Mouse (Mus musculus): Measurements from ENCODE around the gene Tjp1. TPM values are rescaled to one million over a fixed set of nuclear protein-coding genes. Genes with fewer than 3 reads are reported as not detected.

Tjp1 gene
- polyA plus RNA-seq, 1 experiment from 2014 or later, result 13.4 TPM

DNA sequence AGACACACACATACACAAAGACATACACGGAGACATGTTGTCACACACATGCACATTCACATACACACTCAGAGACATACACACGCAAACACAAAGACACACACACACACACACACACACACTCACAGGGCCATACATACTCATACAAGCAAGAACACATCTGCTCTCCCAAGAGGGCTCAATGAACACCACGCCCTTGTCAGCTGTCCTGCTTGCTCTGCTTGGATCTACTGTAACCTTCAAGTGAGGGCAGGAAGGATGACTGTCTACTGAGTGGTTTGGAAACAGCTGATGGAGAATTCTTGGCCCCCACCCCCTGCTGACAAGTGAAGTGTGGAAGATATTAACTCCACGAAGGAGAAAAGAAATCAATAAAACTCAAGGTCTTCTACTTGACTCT is 64.1 kb downstream of the Tjp1 start:
- H3K9me3 ChIP-seq (ENCODE audit: control insufficient read depth, low read depth, low read length), result no peaks in the 10 kb centered on the region
- H3K36me3 ChIP-seq (ENCODE audit: control insufficient read depth, insufficient read depth, low read length), result no peaks in the 10 kb centered on the region
- no peak overlapping the region for H3K9ac ChIP-seq (replicated peaks; ENCODE audit: low read depth, low read length)
- no peak overlapping the region for H3K4me3 ChIP-seq (ENCODE audit: low read depth, low read length)
- 0 out of 2 replicates have a peak, but pooled peaks cover 2% of the 10 kb centered on the region for H3K4me1 ChIP-seq (ENCODE audit: control insufficient read depth, insufficient read depth, low read length)
- no peaks in the 10 kb centered on the region for H3K27me3 ChIP-seq (ENCODE audit: control insufficient read depth, insufficient read depth, low read length)
- no peak overlapping the region for H3K4me2 ChIP-seq (replicated peaks; ENCODE audit: low read depth, low read length)
- no peak overlapping the region for H3K27ac ChIP-seq (ENCODE audit: low read length)
- ATAC-seq (ENCODE audit: insufficient number of reproducible peaks, insufficient read depth, low FRiP score, low read depth), result no peak
- WGBS, result 80% methylated on average over 4 of the region's 4 CpGs

- no peaks in the 10 kb centered on the region for H3K36me3 ChIP-seq (ENCODE audit: control insufficient read depth, insufficient read depth, low read length)
- no peaks in the 10 kb centered on the region for H3K4me1 ChIP-seq (ENCODE audit: control insufficient read depth, insufficient read depth, low read length)
- H3K9me3 ChIP-seq (ENCODE audit: control insufficient read depth, low read depth, low read length), result no peaks in the 10 kb centered on the region
- H3K27ac ChIP-seq (ENCODE audit: low read length), result no peak overlapping the region
- no peak for ATAC-seq (ENCODE audit: insufficient number of reproducible peaks, insufficient read depth, low FRiP score, low read depth)
- no peaks in the 10 kb centered on the region for H3K27me3 ChIP-seq (ENCODE audit: control insufficient read depth, insufficient read depth, low read length)
- H3K4me2 ChIP-seq (replicated peaks; ENCODE audit: low read depth, low read length), result no peak overlapping the region
- H3K9ac ChIP-seq (replicated peaks; ENCODE audit: low read depth, low read length), result no peak overlapping the region
- WGBS, result 71% methylated on average over 1 of the region's 1 CpGs
- no peak overlapping the region for H3K4me3 ChIP-seq (ENCODE audit: low read depth, low read length)
These were observed 66.2 kb downstream of the Tjp1 start for GRCm38 (mm10) chr7:65461412-65461811.

DNA sequence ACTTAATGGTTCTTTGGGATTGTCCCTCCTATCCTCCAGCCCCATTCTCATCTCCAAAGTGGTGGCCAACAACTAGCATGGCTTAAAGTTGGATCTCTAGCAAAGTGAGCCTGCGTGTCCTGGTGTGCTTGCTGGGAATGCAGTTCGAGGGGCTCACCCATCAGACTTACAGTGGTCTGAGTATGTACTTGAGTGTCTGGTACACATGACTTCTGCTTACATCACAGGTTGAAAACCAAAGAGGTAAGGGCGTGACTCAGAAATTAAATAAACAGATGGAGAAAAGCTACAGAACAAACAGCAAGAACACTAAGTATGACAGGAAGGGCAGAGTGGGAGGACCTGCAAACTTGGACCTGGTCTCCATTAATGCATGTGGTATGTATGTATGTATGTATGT is 67.4 kb downstream of the Tjp1 start:
- H3K4me2 ChIP-seq (replicated peaks; ENCODE audit: low read depth, low read length), result no peak overlapping the region
- H3K4me3 ChIP-seq (ENCODE audit: low read depth, low read length), result no peak overlapping the region
- H3K9me3 ChIP-seq (ENCODE audit: control insufficient read depth, low read depth, low read length), result no peaks in the 10 kb centered on the region
- H3K27ac ChIP-seq (ENCODE audit: low read length), result no peak overlapping the region
- no peaks in the 10 kb centered on the region for H3K36me3 ChIP-seq (ENCODE audit: control insufficient read depth, insufficient read depth, low read length)
- ATAC-seq (ENCODE audit: insufficient number of reproducible peaks, insufficient read depth, low FRiP score, low read depth), result no peak
- H3K27me3 ChIP-seq (ENCODE audit: control insufficient read depth, insufficient read depth, low read length), result no peaks in the 10 kb centered on the region
- WGBS, result 78% methylated on average over 3 of the region's 3 CpGs
- no peaks in the 10 kb centered on the region for H3K4me1 ChIP-seq (ENCODE audit: control insufficient read depth, insufficient read depth, low read length)
- no peak overlapping the region for H3K9ac ChIP-seq (replicated peaks; ENCODE audit: low read depth, low read length)

DNA sequence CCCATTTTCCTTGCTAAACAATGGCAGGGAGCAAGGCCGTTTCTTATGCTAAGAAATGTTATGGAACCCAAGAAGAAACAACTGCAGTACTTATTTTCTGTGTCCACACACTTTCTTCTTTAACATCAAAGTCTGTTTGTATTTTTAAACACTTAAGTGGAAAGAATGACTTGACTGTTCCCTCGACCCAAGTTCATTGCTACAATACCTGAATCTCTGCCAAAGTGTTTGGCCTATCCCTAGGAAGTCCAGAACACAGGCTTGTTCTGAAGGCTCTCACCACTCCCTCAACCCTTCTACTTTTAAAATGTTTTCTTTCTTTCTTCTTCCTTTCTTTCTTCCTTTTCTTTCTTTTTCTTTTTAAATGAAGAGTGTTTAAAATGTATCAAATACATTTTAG is 71.5 kb downstream of the Tjp1 start:
- Histone ChIP-seq H3K4me2 (replicated peaks; ENCODE audit: low read depth, low read length) (no peak overlapping the region), H3K9ac (replicated peaks; ENCODE audit: low read depth, low read length) (no peak overlapping the region), H3K27ac (ENCODE audit: low read length) (no peak overlapping the region), H3K4me3 (ENCODE audit: low read depth, low read length) (no peak overlapping the region), H3K4me1 (ENCODE audit: control insufficient read depth, insufficient read depth, low read length) (no peaks in the 10 kb centered on the region), H3K27me3 (ENCODE audit: control insufficient read depth, insufficient read depth, low read length) (no peaks in the 10 kb centered on the region), H3K9me3 (ENCODE audit: control insufficient read depth, low read depth, low read length) (no peaks in the 10 kb centered on the region), H3K36me3 (ENCODE audit: control insufficient read depth, insufficient read depth, low read length) (no peaks in the 10 kb centered on the region)
- ATAC-seq (ENCODE audit: insufficient number of reproducible peaks, insufficient read depth, low FRiP score, low read depth), result no peak
- 41% methylated on average over 2 of the region's 2 CpGs for WGBS

DNA sequence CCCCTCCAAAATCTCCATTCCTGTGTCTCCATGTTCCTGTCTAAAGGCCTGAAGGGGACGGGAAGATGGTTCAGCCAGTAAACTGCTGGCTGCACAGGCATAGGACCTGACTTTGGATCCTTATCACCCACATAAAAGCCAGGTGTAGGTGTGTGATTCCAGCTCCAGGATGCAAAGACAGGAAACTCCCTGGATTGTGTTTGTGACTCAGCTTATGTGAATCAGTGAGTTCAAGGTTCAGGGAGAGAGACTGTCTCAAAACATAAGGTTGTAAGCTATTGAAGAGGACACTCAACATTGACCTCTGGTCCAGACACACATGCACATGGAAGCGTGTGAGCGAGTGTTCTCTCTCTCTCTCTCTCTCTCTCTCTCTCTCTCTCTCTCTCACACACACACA is 72.4 kb downstream of the Tjp1 start:
- 92% methylated on average over 3 of the region's 3 CpGs for WGBS
- H3K4me1 ChIP-seq (ENCODE audit: control insufficient read depth, insufficient read depth, low read length), result no peaks in the 10 kb centered on the region
- no peak overlapping the region for H3K27ac ChIP-seq (ENCODE audit: low read length)

GRCm38 (mm10) chr7:65454269-65454668 is 73.3 kb downstream of the Tjp1 start:
- Histone ChIP-seq H3K4me1 (ENCODE audit: control insufficient read depth, insufficient read depth, low read length) (no peaks in the 10 kb centered on the region), H3K4me2 (replicated peaks; ENCODE audit: low read depth, low read length) (no peak overlapping the region), H3K27ac (ENCODE audit: low read length) (no peak overlapping the region), H3K9ac (replicated peaks; ENCODE audit: low read depth, low read length) (no peak overlapping the region), H3K27me3 (ENCODE audit: control insufficient read depth, insufficient read depth, low read length) (no peaks in the 10 kb centered on the region), H3K4me3 (ENCODE audit: low read depth, low read length) (no peak overlapping the region), H3K9me3 (ENCODE audit: control insufficient read depth, low read depth, low read length) (no peaks in the 10 kb centered on the region), H3K36me3 (ENCODE audit: control insufficient read depth, insufficient read depth, low read length) (no peaks in the 10 kb centered on the region)
- no peak for ATAC-seq (ENCODE audit: insufficient number of reproducible peaks, insufficient read depth, low FRiP score, low read depth)
- WGBS, result 35% methylated on average over 3 of the region's 3 CpGs

More for the DNA sequence above, 72.4 kb downstream of the Tjp1 start:
- H3K27me3 ChIP-seq (ENCODE audit: control insufficient read depth, insufficient read depth, low read length), result no peaks in the 10 kb centered on the region
- no peak overlapping the region for H3K4me2 ChIP-seq (replicated peaks; ENCODE audit: low read depth, low read length)
- ATAC-seq (ENCODE audit: insufficient number of reproducible peaks, insufficient read depth, low FRiP score, low read depth), result no peak
- no peaks in the 10 kb centered on the region for H3K9me3 ChIP-seq (ENCODE audit: control insufficient read depth, low read depth, low read length)
- no peak overlapping the region for H3K4me3 ChIP-seq (ENCODE audit: low read depth, low read length)
- no peak overlapping the region for H3K9ac ChIP-seq (replicated peaks; ENCODE audit: low read depth, low read length)
- H3K36me3 ChIP-seq (ENCODE audit: control insufficient read depth, insufficient read depth, low read length), result no peaks in the 10 kb centered on the region

GRCm38 (mm10) chr7:65452246-65452645 is 75.3 kb downstream of the Tjp1 start:
- WGBS, result 82% methylated on average over 3 of the region's 3 CpGs
- Histone ChIP-seq H3K27me3 (ENCODE audit: control insufficient read depth, insufficient read depth, low read length) (no peaks in the 10 kb centered on the region), H3K4me3 (ENCODE audit: low read depth, low read length) (no peak overlapping the region), H3K27ac (ENCODE audit: low read length) (no peak overlapping the region), H3K4me2 (replicated peaks; ENCODE audit: low read depth, low read length) (no peak overlapping the region), H3K36me3 (ENCODE audit: control insufficient read depth, insufficient read depth, low read length) (no peaks in the 10 kb centered on the region), H3K4me1 (ENCODE audit: control insufficient read depth, insufficient read depth, low read length) (no peaks in the 10 kb centered on the region), H3K9ac (replicated peaks; ENCODE audit: low read depth, low read length) (no peak overlapping the region), H3K9me3 (ENCODE audit: control insufficient read depth, low read depth, low read length) (no peaks in the 10 kb centered on the region)
- no peak for ATAC-seq (ENCODE audit: insufficient number of reproducible peaks, insufficient read depth, low FRiP score, low read depth)

DNA sequence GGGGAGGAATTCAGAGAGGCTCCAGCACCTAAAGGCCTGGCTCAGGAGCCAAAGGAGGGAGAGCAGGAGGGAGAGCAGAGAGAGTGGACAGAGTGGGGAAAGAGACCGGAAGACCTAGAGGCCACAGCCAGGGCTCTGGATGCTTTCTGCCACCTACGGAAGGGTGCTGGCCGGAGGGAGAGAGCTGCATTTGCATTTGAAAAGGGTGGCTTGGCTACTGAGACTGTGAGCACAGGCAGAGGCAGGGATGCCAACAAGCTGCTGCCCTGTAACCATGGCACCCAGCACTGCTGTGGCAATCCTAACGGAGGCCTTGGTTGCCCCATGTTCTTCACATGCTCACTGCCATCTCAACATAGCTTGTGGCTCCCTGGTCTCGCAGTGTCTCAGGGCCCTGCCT is 77.4 kb downstream of the Tjp1 start:
- no peak for ATAC-seq (ENCODE audit: insufficient number of reproducible peaks, insufficient read depth, low FRiP score, low read depth)
- no peak overlapping the region for H3K27ac ChIP-seq (ENCODE audit: low read length)
- no peaks in the 10 kb centered on the region for H3K9me3 ChIP-seq (ENCODE audit: control insufficient read depth, low read depth, low read length)
- no peak overlapping the region for H3K4me3 ChIP-seq (ENCODE audit: low read depth, low read length)
- H3K4me2 ChIP-seq (replicated peaks; ENCODE audit: low read depth, low read length), result no peak overlapping the region
- H3K36me3 ChIP-seq (ENCODE audit: control insufficient read depth, insufficient read depth, low read length), result no peaks in the 10 kb centered on the region
- H3K9ac ChIP-seq (replicated peaks; ENCODE audit: low read depth, low read length), result no peak overlapping the region
- 62% methylated on average over 5 of the region's 5 CpGs for WGBS
- H3K27me3 ChIP-seq (ENCODE audit: control insufficient read depth, insufficient read depth, low read length), result no peaks in the 10 kb centered on the region
- H3K4me1 ChIP-seq (ENCODE audit: control insufficient read depth, insufficient read depth, low read length), result no peaks in the 10 kb centered on the region

DNA sequence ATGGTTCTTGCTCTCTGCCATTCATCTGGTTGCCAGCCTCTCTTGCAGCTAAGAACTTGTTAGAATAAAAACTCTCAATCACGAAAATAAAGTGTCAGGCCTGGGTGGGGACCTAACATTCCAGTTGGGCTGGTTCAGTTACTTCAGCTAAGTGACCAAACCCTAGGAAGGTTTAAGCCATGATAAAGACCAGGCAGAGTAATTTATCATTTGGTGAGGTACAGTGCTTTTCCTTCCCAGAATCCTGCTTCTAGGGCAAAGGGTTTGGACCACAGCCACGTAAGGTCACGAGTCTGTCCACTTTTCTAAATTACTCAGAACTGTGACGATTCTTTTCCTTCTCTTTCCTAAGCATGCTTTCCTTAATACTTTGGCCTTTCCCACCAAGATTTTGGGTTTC is 86.1 kb downstream of the Tjp1 start:
- H3K4me2 ChIP-seq (replicated peaks; ENCODE audit: low read depth, low read length), result no peak overlapping the region
- H3K9ac ChIP-seq (replicated peaks; ENCODE audit: low read depth, low read length), result no peak overlapping the region
- no peak overlapping the region for H3K4me3 ChIP-seq (ENCODE audit: low read depth, low read length)
- no peaks in the 10 kb centered on the region for H3K9me3 ChIP-seq (ENCODE audit: control insufficient read depth, low read depth, low read length)
- no peaks in the 10 kb centered on the region for H3K4me1 ChIP-seq (ENCODE audit: control insufficient read depth, insufficient read depth, low read length)
- H3K36me3 ChIP-seq (ENCODE audit: control insufficient read depth, insufficient read depth, low read length), result no peaks in the 10 kb centered on the region
- no peak for ATAC-seq (ENCODE audit: insufficient number of reproducible peaks, insufficient read depth, low FRiP score, low read depth)
- WGBS, result 72% methylated on average over 4 of the region's 4 CpGs
- H3K27ac ChIP-seq (ENCODE audit: low read length), result no peak overlapping the region
- no peaks in the 10 kb centered on the region for H3K27me3 ChIP-seq (ENCODE audit: control insufficient read depth, insufficient read depth, low read length)
